Mouse (Mus musculus) kidney, adult 2 months (tissue): ENCODE results near the gene Pkd2l1.

Source experiments
- CTCF ChIP-seq: fragments of 200-500 bp; conservative IDR thresholded peaks from 2 replicates; pipeline ENCODE4 v1.5.1; 2011; ENCODE audit warnings: low read depth, mild to moderate bottlenecking, control low read depth, low read length, moderate library complexity, mixed read lengths; ENCODE audit not compliant: insufficient read depth, insufficient read length
- POLR2A ChIP-seq: fragments of 200-500 bp; IDR thresholded peaks from one replicate; pipeline ENCODE4 v1.6.1; 2011; ENCODE audit warnings: low read depth, low read length, control low read depth

GRCm38 (mm10) chr19:44180502-44180901 is 11.7 kb downstream of the Pkd2l1 start:
- TF ChIP-seq POLR2A (no peak), CTCF (no peak)
